Mouse (Mus musculus): Measurements from ENCODE around the gene Sept10.

DNA sequence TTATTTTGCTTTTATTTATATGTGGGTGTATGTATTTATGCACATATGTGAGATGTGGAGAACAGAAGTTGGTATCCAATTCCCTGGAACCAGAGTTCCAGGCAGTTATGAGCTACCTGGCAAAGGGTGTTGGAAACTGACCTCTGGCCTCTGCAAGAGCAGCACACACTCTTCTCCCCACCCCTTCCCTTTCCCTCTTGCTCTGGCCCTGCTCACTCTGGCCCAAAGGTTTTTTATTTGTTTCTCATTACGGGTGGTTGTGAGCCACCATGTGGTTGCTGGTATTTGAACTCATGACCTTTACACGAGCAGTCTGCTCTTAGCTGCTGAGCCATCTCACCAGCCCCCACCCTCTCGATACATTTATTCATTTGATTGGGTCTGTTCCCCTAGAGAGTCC lies 47.1 kb upstream of the Sept10 start:
- TF ChIP-seq EP300 (IDR thresholded peaks at IDR 0.05; ENCODE audit: low read depth) (no peak), CTCF (IDR thresholded peaks at IDR 0.05; ENCODE audit: low read depth) (no peak)

All from liver, postnatal 0 days (tissue).